Mouse (Mus musculus) intestine, embryonic 15.5 days (tissue): Measurements from ENCODE around the gene Dhx37. TPM values are rescaled to one million over a fixed set of nuclear protein-coding genes. Genes with fewer than 3 reads are reported as not detected.

Experiments used
- polyA plus RNA-seq: library from polyadenylated mRNA; unstranded; fragments of >200 nt; fragmentation: Nextera tagmentation; extraction: Ambion mirVana; gene quantifications from 2 replicates; pipeline ENCODE4 v1.2.1, GENCODE M21; 2015

Gene Dhx37
- polyA plus RNA-seq, 1 experiment from 2014 or later, result 10.7 TPM

Other genes starting within 250 kb of the Dhx37 start
- gene Scarb1, start 93.0 kb downstream of the Dhx37 start, polyA plus RNA-seq, result 59.3 and 70.0 TPM in 2 replicates
- gene Gm10382, start 44.8 kb downstream of the Dhx37 start, polyA plus RNA-seq, result 0.23 and 0.40 TPM in 2 replicates
- gene Ubc, start 43.9 kb downstream of the Dhx37 start, polyA plus RNA-seq, result 875 and 888 TPM in 2 replicates
- 59.6 and 60.4 TPM in 2 replicates for gene Bri3bp, start 7.4 kb upstream of the Dhx37 start, polyA plus RNA-seq
- gene Aacs, start 41.7 kb upstream of the Dhx37 start, polyA plus RNA-seq, result 73.0 and 77.0 TPM in 2 replicates
- 0.25 and 0.28 TPM in 2 replicates for gene Tmem132b, start 97.7 kb upstream of the Dhx37 start, polyA plus RNA-seq